Mouse (Mus musculus): ENCODE data around the gene Olfr463.
"Not testable (repeated sequence)": the region's sequence is repeated elsewhere in the genome, so short reads cannot be mapped to it uniquely, and the experiment has no call there.

DNA sequence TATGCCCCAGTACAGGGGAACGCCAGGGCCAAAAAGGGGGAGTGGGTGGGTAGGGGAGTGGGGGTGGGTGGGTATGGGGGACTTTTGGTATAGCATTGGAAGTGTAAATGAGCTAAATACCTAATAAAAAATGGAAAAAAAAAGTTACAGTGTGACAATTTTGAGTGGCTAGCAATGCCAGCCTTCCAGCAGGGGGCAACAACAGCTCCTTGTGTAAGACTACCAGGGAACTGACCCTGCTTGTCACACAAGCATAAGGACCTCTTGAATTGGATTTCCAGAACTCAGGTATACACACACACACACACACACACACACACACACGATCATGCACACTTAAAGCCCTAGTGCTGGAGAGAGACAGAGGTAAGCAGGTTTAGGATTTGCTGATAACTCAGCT is 30.3 kb downstream of the Olfr463 start:
- TF ChIP-seq CTCF (IDR thresholded peaks at IDR 0.05; ENCODE audit: low read depth, low read length); TAL1 (conservative IDR thresholded peaks at IDR 0.05; ENCODE audit: low read depth, low read length); GATA1 (IDR thresholded peaks at IDR 0.05; ENCODE audit: borderline replicate concordance, low read length): not testable (repeated sequence)

All from G1E (cell line).